Mouse (Mus musculus): ENCODE measurements at regions not wholly inside any gene's neighbourhood (a gene's known extent, or its start where the extent isn't known, plus 50 kb on each side); places are given as distances from the start of the nearest gene placed in this dataset.

DNA sequence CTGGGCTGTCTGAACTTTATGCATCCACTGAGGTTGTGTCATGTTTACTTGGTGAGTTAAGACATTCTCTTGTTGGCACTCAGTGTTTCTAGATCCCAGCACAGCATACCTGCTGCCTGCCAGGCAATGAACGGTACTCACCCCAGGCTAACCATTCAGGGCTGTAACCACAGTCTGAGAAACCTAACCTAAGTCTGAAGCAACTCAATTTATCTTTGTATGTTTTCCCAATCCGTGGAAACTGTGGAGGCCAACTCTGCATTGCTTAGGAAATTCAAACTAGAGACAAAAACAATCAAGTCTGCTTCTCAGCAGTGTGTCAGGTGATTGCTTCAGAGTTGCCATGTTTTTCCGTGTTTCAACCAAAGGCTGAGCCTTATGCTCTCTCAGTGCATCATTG lies 118.5 kb upstream of the Ccdc122 start:
- no peak for ATAC-seq (replicated peaks; ENCODE audit: low FRiP score, poor library complexity, severe bottlenecking)

DNA sequence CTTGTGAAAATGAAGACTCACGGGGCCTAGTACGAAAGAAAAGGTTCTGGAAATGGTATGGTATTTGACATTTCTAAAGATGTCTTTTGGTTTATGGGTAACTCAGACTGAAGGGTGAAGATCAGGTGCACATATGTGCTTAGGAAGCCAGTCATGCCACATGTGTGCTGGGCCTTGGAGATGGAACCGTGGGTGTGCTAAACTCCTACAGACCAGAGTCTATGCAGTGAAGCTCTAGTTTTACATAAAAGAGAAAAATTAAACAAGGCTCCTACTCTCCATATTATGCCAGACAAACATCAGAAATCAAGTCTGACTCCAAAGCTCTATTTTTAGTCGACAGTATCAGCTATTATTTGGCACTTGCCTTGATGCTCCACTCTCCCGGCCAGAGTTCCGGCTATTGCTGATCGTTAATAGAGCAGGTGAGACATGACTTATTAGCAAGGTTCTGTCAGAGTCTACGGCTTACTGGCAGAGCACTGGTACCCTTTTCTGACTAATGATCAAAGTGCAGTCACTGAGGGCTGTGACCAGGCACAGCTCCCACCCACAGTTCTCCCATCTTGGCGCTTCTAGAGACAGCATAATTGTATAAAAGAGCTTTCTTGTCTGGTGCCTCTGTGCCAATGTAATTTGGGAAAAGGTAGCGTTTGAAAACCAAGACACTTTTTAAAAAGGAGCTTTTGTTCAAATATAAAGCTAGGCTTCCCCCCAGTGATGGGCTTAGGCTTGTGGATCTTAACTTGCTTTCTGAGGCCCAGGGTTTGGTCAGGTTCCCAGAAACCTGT lies 119.2 kb upstream of the Ccdc122 start:
- ATAC-seq (replicated peaks; ENCODE audit: low FRiP score, poor library complexity, severe bottlenecking), result no peak

- ATAC-seq (replicated peaks; ENCODE audit: low FRiP score, poor library complexity, severe bottlenecking), result no peak
Measured at GRCm38 (mm10) chr14:76913850-76914249, 122.7 kb upstream of the Ccdc122 start.

GRCm38 (mm10) chr14:76912301-76913001 lies 124.1 kb upstream of the Ccdc122 start:
- ATAC-seq (replicated peaks; ENCODE audit: low FRiP score, poor library complexity, severe bottlenecking), result no peak

DNA sequence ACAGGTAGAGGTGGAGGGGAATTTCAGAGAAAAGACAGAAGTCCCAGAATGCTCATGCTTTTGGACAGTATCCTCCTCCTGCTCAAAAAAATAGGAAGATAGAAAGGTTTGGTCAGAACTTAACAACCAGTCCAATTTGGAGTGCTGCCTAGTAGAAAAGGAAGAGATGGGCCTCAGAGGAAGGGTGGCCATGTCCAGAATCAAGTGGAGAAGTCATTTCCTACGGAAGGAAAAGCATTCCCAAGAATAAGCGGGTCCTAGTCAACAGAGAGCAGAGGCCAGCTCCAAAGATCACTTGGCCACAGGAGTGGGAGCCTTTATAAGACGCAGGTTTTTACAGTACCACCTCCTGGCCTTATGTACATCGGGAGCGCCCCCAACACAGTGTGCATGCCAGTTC lies 125.3 kb upstream of the Ccdc122 start:
- no peak for ATAC-seq (replicated peaks; ENCODE audit: low FRiP score, poor library complexity, severe bottlenecking)

DNA sequence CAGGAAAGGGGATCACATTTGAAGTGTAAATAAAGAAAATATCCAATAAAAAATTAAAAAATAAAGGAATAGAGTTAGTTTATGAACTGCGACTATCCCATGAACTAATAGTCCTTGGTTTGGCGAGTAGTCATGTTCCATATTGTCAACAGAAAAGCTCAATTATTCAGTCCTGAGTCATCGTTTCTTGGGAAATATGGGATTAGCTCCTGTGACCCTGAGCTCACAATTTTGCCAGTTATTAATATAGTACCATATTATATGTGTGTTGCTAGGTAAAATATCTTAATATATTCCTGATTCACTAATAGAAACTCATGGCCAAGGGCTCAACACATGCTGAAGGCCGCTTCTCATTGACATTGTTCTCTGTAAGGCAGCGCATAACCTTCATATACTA lies 126.4 kb upstream of the Ccdc122 start:
- no peak for ATAC-seq (replicated peaks; ENCODE audit: low FRiP score, poor library complexity, severe bottlenecking)

DNA sequence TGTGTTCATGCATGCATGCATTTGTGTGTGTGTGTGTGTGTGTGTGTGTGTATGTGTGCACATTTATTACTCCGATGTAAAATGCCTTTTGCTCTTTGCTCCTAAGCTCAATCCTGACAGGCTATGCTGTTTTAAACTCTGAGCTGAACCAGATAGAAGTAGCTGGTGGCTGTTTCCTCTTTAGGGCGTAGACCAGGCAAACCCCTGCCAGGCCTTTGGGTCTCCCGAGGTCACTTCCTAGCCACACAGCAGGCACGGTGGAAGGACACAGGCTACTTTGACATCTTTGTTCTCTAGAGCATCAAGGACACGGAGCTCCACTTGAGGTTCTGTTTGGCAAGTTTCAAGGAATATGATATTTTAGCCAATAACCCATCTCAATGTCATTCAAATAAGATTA lies 128.6 kb upstream of the Ccdc122 start:
- no peak for ATAC-seq (replicated peaks; ENCODE audit: low FRiP score, poor library complexity, severe bottlenecking)

DNA sequence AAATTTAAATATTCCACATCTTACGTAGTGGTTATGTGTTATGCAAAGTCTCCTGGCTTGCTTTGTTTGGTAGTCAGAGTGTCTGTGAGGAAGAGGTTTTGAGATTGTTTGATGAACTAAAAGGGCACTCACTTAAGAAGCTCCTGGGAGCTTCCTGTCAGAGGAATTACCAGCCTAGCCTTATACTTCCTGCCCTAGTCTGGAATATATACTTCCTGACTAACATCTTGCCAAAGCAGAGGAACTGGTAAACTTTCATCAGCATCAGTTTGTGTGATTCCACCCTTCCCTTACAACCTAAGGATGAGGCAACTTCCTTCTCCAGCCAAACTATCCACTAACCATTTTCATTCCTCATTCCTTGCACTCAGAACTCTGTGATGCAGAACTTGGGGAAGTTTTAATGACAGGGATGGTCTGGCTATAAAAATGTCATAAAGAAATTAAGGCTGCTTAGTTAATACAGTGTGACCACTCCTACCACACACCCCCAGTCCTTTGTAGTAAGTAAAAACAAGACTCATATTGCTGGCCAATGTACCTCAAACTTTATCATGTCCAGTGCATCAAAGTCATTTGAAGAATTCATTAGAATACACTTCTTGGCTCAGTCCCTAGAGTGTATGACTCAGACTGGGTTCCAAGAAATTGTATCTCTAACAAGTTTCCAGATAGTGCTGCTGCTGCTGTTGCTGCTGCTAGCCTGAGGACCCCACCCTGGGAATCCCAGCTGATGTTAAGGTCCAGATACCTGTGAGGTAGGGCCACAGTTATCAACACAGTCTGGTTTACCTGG lies 133.4 kb upstream of the Ccdc122 start:
- no peak for ATAC-seq (replicated peaks; ENCODE audit: low FRiP score, poor library complexity, severe bottlenecking)

GRCm38 (mm10) chr14:76901490-76901889 lies 135.1 kb upstream of the Ccdc122 start:
- no peak for ATAC-seq (replicated peaks; ENCODE audit: low FRiP score, poor library complexity, severe bottlenecking)

- no peak for ATAC-seq (replicated peaks; ENCODE audit: low FRiP score, poor library complexity, severe bottlenecking)
Measured at GRCm38 (mm10) chr14:76899331-76899730, 137.2 kb upstream of the Ccdc122 start.

DNA sequence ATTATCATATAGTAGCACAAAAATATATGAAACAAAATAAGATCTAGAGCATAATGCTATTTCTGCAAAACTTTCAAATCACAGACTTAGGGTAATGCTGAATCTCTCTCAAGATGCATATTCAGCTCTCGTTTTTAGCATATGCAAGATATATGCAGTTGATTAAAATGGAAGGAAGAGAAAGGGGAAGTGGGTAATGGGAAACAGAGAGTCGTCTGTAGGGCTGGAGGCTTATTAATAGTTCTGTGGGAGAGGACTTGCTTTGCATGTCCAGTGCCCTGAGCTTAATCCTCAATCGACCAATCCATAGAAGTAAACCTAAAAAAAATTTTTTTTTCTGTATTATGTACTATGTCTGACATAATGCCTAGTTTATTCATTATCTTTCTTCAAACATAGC lies 148.9 kb upstream of the Ccdc122 start:
- ATAC-seq (replicated peaks; ENCODE audit: low FRiP score, poor library complexity, severe bottlenecking), result no peak

DNA sequence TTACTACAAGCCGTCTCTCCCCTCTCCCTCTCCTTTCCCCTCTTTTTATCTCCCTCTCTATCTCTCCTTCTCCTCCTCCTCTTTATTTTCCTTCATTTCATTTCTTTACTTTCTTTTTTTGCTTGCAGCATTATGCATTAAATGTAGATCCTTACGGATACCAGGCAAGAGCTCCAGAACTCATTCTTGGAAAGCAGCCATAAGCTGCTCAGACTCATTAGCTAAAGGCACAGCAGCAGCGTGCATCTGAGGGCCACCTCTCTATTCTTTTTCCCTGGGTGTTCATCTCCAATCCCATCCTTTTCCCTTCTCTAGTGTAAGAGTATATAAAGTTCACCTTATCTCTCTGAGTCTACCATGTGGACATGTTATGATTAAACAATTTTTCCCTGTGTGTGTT lies 149.4 kb upstream of the Ccdc122 start:
- no peak for ATAC-seq (replicated peaks; ENCODE audit: low FRiP score, poor library complexity, severe bottlenecking)

DNA sequence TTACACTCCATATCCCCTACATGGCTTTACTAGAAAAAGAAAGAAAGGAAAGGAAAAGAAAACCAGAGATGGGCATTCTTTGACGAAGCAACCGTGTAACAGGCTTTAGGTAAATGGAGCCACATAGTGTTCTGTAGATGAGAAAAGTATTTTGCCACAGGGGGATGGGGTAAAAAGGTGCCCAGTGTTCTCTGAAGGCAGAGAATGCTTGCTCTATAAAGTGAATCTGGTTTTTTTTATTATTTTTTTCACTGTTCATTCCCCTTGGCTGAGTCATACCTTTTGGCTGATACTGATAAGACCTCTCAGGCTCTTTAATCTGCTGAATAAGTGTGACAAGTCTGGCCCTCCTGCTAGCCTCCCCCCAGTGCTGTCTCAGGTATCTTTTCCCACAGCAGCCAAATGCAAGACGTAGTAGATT lies 153.3 kb upstream of the Ccdc122 start:
- peak; percentile 77 for ATAC-seq (replicated peaks; ENCODE audit: low FRiP score, poor library complexity, severe bottlenecking)

GRCm38 (mm10) chr14:76882711-76883171 lies 153.8 kb upstream of the Ccdc122 start:
- peak; percentile 59; the same call in 1 of the 2 replicates for ATAC-seq (replicated peaks; ENCODE audit: low FRiP score, poor library complexity, severe bottlenecking)

DNA sequence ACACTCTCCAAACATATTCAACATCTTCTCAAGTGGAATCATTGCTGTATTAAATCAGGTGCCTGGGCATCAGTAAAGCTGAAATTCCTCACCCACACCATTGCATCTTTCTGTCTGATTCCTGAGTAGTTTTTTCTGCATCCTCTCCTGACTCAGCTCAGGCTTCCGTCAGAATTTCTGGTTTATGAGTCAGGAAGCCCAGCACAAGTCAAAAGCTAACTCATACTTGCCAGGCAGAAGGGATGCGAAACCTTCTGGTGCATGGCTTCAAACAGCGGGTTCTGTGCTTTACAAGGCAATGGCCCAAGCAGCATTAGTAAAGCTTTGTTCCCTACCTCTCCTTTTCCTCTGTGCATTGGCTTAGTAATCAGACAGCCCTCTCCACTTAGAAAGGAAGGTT lies 155.7 kb upstream of the Ccdc122 start:
- no peak for ATAC-seq (replicated peaks; ENCODE audit: low FRiP score, poor library complexity, severe bottlenecking)

DNA sequence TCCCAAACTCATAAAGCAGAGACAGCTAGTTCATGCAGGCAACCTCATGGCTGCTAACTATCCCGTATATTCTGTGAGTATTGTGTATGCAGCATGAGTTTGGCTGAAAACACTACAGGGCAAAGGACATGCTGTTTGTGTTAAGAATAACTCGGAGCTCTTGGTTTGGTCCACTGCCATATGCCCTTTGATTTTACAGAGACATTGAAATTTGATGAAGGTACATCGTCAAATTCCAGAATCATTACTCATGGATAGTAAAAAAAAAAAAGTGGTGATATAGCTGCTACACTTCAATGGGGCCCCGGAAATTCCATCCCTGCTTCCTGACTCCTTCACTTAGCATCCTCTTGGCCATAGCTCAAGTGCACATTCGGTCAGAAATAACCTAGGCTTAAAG lies 159.3 kb upstream of the Ccdc122 start:
- ATAC-seq (replicated peaks; ENCODE audit: low FRiP score, poor library complexity, severe bottlenecking), result no peak

DNA sequence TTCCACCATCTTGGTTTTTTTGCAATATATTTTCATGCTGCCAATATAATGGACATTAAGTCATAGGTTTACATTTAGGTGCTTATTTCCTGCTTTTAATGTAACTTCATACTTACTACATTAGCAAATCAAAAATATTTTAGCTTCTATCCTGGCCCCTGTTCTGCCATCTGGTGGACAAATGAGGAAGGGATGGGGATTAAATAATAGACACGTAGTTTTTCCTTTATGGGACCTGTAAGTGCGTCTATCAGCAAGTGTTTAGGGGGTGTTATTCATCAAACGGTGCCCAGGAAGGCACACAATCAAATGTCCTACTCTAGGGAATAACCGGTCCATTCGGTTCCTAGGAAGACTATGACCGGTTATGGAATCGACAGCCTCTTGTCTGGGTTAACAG lies 160.6 kb upstream of the Ccdc122 start:
- ATAC-seq (replicated peaks; ENCODE audit: low FRiP score, poor library complexity, severe bottlenecking), result no peak

DNA sequence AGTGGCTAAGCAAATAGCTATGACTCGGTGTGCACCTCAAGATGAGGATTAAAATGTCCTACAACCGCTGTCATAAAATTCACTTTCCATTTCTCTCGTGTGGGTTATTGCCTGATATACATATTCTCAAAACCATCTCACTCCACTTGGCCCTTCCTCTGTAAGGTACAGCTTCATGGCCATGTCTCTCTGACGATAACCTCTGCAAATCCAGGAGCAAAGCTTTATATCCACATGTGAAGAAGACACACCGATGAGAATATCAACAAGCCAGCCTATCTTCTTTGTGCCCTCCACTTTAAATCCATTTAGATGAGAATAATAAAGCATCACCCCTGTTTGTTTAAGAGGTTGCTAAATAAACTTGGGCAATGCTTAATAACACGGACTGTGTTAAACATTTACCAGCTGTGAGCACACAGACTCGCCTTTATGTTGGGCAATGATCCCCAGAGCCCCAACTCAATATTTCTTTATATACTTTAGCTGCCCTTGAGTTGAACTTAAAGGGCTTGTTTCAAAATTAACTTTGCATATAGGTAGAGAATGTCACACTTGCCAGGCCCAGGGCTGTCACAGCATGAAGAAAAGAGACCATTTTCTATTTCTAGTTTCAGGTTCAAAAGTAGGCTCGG lies 161.2 kb upstream of the Ccdc122 start:
- no peak for ATAC-seq (replicated peaks; ENCODE audit: low FRiP score, poor library complexity, severe bottlenecking)

- no peak for ATAC-seq (replicated peaks; ENCODE audit: low FRiP score, poor library complexity, severe bottlenecking)
Measured at GRCm38 (mm10) chr14:76874542-76875265, 161.9 kb upstream of the Ccdc122 start.

Data from erythroid progenitor cell, adult 5-6 weeks (primary cell).